Mouse (Mus musculus) ES-Bruce4 (cell line): ENCODE data around the gene Nhp2.

Experiments used
- CTCF ChIP-seq: IDR thresholded peaks from one replicate; pipeline ENCODE4 v1.8.1; 2011; ENCODE audit warnings: low read depth, low read length
- POLR2A ChIP-seq: IDR thresholded peaks from one replicate; pipeline ENCODE4 v1.8.1; 2011; ENCODE audit warnings: low read length; ENCODE audit not compliant: insufficient read depth

GRCm38 (mm10) chr11:51638497-51638896, 19.0 kb downstream of the Nhp2 start:
- no peak for TF ChIP-seq POLR2A
- TF ChIP-seq CTCF: no peak
